Mouse (Mus musculus) kidney, embryonic 16.5 days (tissue): ENCODE measurements around the gene Rgs16. TPM values are rescaled to one million over a fixed set of nuclear protein-coding genes. Genes with fewer than 3 reads are reported as not detected.

Source experiments
- ATAC-seq: fragments of 200-750 bp; cut with Nextera tagmentation; 2 replicates; pipeline ENCODE4 v1.8.0; 2017; ENCODE audit warnings: moderate TSS enrichment; ENCODE audit not compliant: low FRiP score, low TSS enrichment
- H3K27ac ChIP-seq: fragments of 300-500 bp; sonication (generic); 2 replicates; pipeline ENCODE4 v1.5.1; 2014; ENCODE audit warnings: low read length
- H3K27me3 ChIP-seq: fragments of 300-500 bp; sonication (generic); 2 replicates; pipeline ENCODE4 v1.6.1; 2014; ENCODE audit warnings: low read length, control low read depth, mixed read lengths; ENCODE audit not compliant: insufficient read depth
- H3K36me3 ChIP-seq: fragments of 300-500 bp; sonication (generic); 2 replicates; pipeline ENCODE4 v1.6.1; 2014; ENCODE audit warnings: low read length, control low read depth, mixed read lengths; ENCODE audit not compliant: insufficient read depth
- H3K4me1 ChIP-seq: fragments of 300-500 bp; sonication (generic); 2 replicates; pipeline ENCODE4 v1.6.1; 2014; ENCODE audit warnings: low read length, control low read depth, mixed read lengths; ENCODE audit not compliant: insufficient read depth
- H3K4me2 ChIP-seq: fragments of 300-500 bp; sonication (generic); replicated peaks from 2 replicates; pipeline ENCODE4 v1.6.1; 2014; ENCODE audit warnings: low read depth, low read length
- H3K4me3 ChIP-seq: fragments of 300-500 bp; sonication (generic); 2 replicates; pipeline ENCODE4 v1.5.1; 2014; ENCODE audit warnings: mild to moderate bottlenecking, low read length
- H3K9ac ChIP-seq: fragments of 300-500 bp; sonication (generic); replicated peaks from 2 replicates; pipeline ENCODE4 v1.6.1; 2014; ENCODE audit warnings: low read length
- H3K9me3 ChIP-seq: fragments of 300-500 bp; sonication (generic); 2 replicates; pipeline ENCODE4 v1.6.1; 2016; ENCODE audit warnings: low read length, control low read depth
- whole genome bisulfite sequencing: fragments of 180-500 bp; shearing (Covaris S2); extraction: QIAGEN DNeasy Blood & Tissue Kit; methylation state at CpG from one replicate; pipeline ENCODE4 v1.1.7; 2014; 5-methylcytosine and 5-hydroxymethylcytosine counted together
- polyA plus RNA-seq: library from polyadenylated mRNA; unstranded; fragments of >200 nt; fragmentation: Nextera tagmentation; extraction: Ambion mirVana; gene quantifications from 2 replicates; pipeline ENCODE4 v1.2.1, GENCODE M21; 2015

The Rgs16 gene
- polyA plus RNA-seq, 1 experiment from 2014 or later: 4.5 TPM

DNA sequence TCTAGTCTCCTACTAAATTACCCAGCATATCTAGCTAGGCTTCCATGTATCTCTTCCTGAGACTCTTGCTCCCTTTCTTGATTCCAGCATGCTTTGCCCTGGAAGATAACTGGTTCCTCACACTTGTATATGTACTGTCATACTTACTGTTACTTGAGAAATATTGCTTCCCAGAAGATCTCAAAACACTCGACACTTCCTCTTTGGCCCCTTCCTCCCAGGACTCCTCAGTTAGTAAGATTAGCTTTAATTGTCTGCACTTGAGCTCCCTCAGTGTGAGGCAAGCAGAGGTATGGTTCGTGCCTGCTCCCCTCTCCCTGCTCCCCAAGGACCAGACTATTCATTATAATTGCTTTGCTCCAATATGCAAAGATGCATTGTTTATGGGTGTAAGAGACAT lies 50.6 kb downstream of the Rgs16 start:
- no peak overlapping the region for H3K4me2 ChIP-seq
- no peaks in the 10 kb centered on the region for H3K4me1 ChIP-seq
- H3K9me3 ChIP-seq: no peaks in the 10 kb centered on the region
- H3K27ac ChIP-seq: no peak overlapping the region
- whole genome bisulfite sequencing: 64% methylated on average over 2 of the region's 2 CpGs
- H3K36me3 ChIP-seq: no peaks in the 10 kb centered on the region
- H3K27me3 ChIP-seq: no peaks in the 10 kb centered on the region
- H3K4me3 ChIP-seq: no peak overlapping the region
- H3K9ac ChIP-seq: no peak overlapping the region
- no peak for ATAC-seq

GRCm38 (mm10) chr1:153794241-153794640 lies 54.1 kb downstream of the Rgs16 start:
- no peaks in the 10 kb centered on the region for H3K9me3 ChIP-seq
- ATAC-seq: no peak
- no peaks in the 10 kb centered on the region for H3K27me3 ChIP-seq
- no peak overlapping the region for H3K27ac ChIP-seq
- H3K36me3 ChIP-seq: no peaks in the 10 kb centered on the region
- no peaks in the 10 kb centered on the region for H3K4me1 ChIP-seq
- no peak overlapping the region for H3K4me3 ChIP-seq
- WGBS: 54% methylated on average over 3 of the region's 3 CpGs
- no peak overlapping the region for H3K4me2 ChIP-seq
- no peak overlapping the region for H3K9ac ChIP-seq

Other genes starting within 250 kb of the Rgs16 start
- 23.9 and 25.2 TPM in 2 replicates for gene Npl, start 190.3 kb upstream of the Rgs16 start, polyA plus RNA-seq
- gene Rgs8, start 87.3 kb upstream of the Rgs16 start, polyA plus RNA-seq: 0.16 and 0.31 TPM in 2 replicates
- gene Rnasel, start 9.1 kb downstream of the Rgs16 start, polyA plus RNA-seq: 10.7 and 12.4 TPM in 2 replicates
- not detected in 2 replicates for gene Rgsl1, start 103.8 kb downstream of the Rgs16 start, polyA plus RNA-seq
- 0.39 and 0.40 TPM in 2 replicates for gene Teddm1b, start 134.0 kb downstream of the Rgs16 start, polyA plus RNA-seq
- gene Teddm1a, start 151.4 kb downstream of the Rgs16 start, polyA plus RNA-seq: not detected in 2 replicates
- gene Glul, start 159.6 kb downstream of the Rgs16 start, polyA plus RNA-seq: 159 and 176 TPM in 2 replicates
- 0.58 and 0.67 TPM in 2 replicates for gene Teddm2, start 159.9 kb downstream of the Rgs16 start, polyA plus RNA-seq